Mouse (Mus musculus) gonadal fat pad, adult 2 months (tissue): Measurements from ENCODE around the gene Acaca. TPM values are rescaled to one million over a fixed set of nuclear protein-coding genes. Genes with fewer than 3 reads are reported as not detected.

Experiments used
- polyA plus RNA-seq: library from polyadenylated mRNA; depleted of rRNA; stranded (reverse); fragments of >200 nt; gene quantifications from 2 replicates; pipeline ENCODE4 v1.2.3, GENCODE M21; 2012; rRNA removed

The Acaca gene
- polyA plus RNA-seq, 1 experiment = 121 TPM

Other genes with a start within 250 kb of the Acaca start
- gene Ddx52, start 187.6 kb upstream of the Acaca start, polyA plus RNA-seq = 6.2 and 7.5 TPM in 2 replicates
- gene Synrg, start 165.2 kb upstream of the Acaca start, polyA plus RNA-seq = 24.5 and 24.8 TPM in 2 replicates
- gene Dusp14, start 60.4 kb upstream of the Acaca start, polyA plus RNA-seq = 11.0 and 11.8 TPM in 2 replicates
- 8.6 and 9.0 TPM in 2 replicates for gene Tada2a, start 72 bp upstream of the Acaca start, polyA plus RNA-seq
- gene Gm11437, start 37.8 kb downstream of the Acaca start, polyA plus RNA-seq = 0.08 TPM in 1 of 2 replicates, not detected in the other